Mouse (Mus musculus) embryonic stem cell, embryonic (primary cell): ENCODE data around the gene Zbtb21.
"Not testable (repeated sequence)": the region's sequence is repeated elsewhere in the genome, so short reads cannot be mapped to it uniquely, and the experiment has no call there.

Experiments used
- CTCF ChIA-PET, 4 experiments: fragments of 300-600 bp in 2 of 4; fragments of 350-600 bp in 2 of 4; sonication (Branson Sonifier 250); formaldehyde crosslinking; loops; one replicate each; lab custom pipeline; 2022; ENCODE audit warnings: inconsistent platforms in 2 of 4; lab: Charles Lee
- POLR2A ChIA-PET, 4 experiments: fragments of 300-600 bp in 2 of 4; fragments of 350-600 bp in 2 of 4; sonication (Branson Sonifier 250); formaldehyde crosslinking; loops; one replicate each; lab custom pipeline; 2022; ENCODE audit warnings: antibody characterized with exemption in 4 of 4, inconsistent platforms in 1 of 4; lab: Charles Lee

The Zbtb21 gene

GRCm38 (mm10) chr16:97956011-97956410 lies 6.4 kb downstream of the Zbtb21 start:
- POLR2A ChIA-PET = interaction anchor here in 2 of 4 experiments (0.6 to 3.8 kb wide), 4 partner anchors 21 to 34 kb away, joined by 4 to 19 read pairs (median 6); no protein-coding TSS in a partner anchor
- CTCF ChIA-PET = no interaction called here

GRCm38 (mm10) chr16:97953300-97953699 lies 9.1 kb downstream of the Zbtb21 start:
- CTCF ChIA-PET = no interaction called here

GRCm38 (mm10) chr16:97952801-97953200 lies 9.6 kb downstream of the Zbtb21 start:
- ChIA-PET POLR2A (interaction anchor here in 2 of 4 experiments (0.9 to 7.8 kb wide), 8 partner anchors 8 to 44 kb away, joined by 3 to 57 read pairs (median 4); partner anchors contain the start of genes C2cd2 (in 2 of the 2), Zbtb21 (in 2 of the 2) and B230307C23Rik (in 1 of the 2)), CTCF (no interaction called here)

More at GRCm38 (mm10) chr16:97953300-97953699, 9.1 kb downstream of the Zbtb21 start:
- POLR2A ChIA-PET = interaction anchor here in 2 of 4 experiments (0.8 to 7.8 kb wide), 6 partner anchors 8 to 49 kb away, joined by 3 to 57 read pairs (median 3); partner anchors contain the start of genes C2cd2 (in 2 of the 2) and Zbtb21 (in 2 of the 2)

GRCm38 (mm10) chr16:97952371-97952770 lies 10.1 kb downstream of the Zbtb21 start:
- CTCF ChIA-PET = interaction anchor here in 1 of 4 experiments (0.5 kb wide), 1 partner anchor 77 kb away, joined by 4 read pairs; no protein-coding TSS in a partner anchor
- POLR2A ChIA-PET = interaction anchor here in 2 of 4 experiments (0.8 to 7.8 kb wide), 10 partner anchors 9 to 44 kb away, joined by 3 to 57 read pairs (median 4); partner anchors contain the start of genes C2cd2 (in 2 of the 2), Zbtb21 (in 2 of the 2) and B230307C23Rik (in 1 of the 2)

- ChIA-PET CTCF (interaction anchor here in 2 of 4 experiments (0.6 to 1.2 kb wide), 2 partner anchors 46 to 73 kb away, joined by 3 to 5 read pairs; no protein-coding TSS in a partner anchor), POLR2A (interaction anchor here in 3 of 4 experiments (0.6 to 7.8 kb wide), 18 partner anchors 8 to 1919 kb away, joined by 3 to 57 read pairs (median 4); partner anchors contain the start of genes C2cd2 (in 3 of the 3), Zbtb21 (in 3 of the 3), A630089N07Rik (in 1 of the 3) and B230307C23Rik (in 1 of the 3))
These were observed 12.4 kb downstream of the Zbtb21 start for GRCm38 (mm10) chr16:97950061-97950460.

GRCm38 (mm10) chr16:97948836-97949235 lies 13.6 kb downstream of the Zbtb21 start:
- ChIA-PET POLR2A (interaction anchor here (0.6 to 7.8 kb wide), 6 partner anchors 12 to 199 kb away, joined by 3 to 57 read pairs (median 6); partner anchors contain the start of genes C2cd2 (in 1 of the 4) and Zbtb21 (in 1 of the 4)), CTCF (interaction anchor here in 1 of 4 experiments (0.6 kb wide), 1 partner anchor 1908 kb away, joined by 9 read pairs; no protein-coding TSS in a partner anchor)

GRCm38 (mm10) chr16:97946993-97947392 lies 15.4 kb downstream of the Zbtb21 start:
- POLR2A ChIA-PET = interaction anchor here in 1 of 4 experiments (7.8 kb wide), 1 partner anchor 14 kb away, joined by 57 read pairs; the partner anchor contains the start of genes C2cd2 and Zbtb21
- CTCF ChIA-PET = not testable (repeated sequence)

- ChIA-PET CTCF (no interaction called here), POLR2A (interaction anchor here in 2 of 4 experiments (0.8 to 2.4 kb wide), 5 partner anchors 8 to 21 kb away, joined by 3 to 8 read pairs (median 4); partner anchors contain the start of genes C2cd2 (in 1 of the 2) and Zbtb21 (in 1 of the 2))
These were observed 20.6 kb downstream of the Zbtb21 start for GRCm38 (mm10) chr16:97941844-97942243.

GRCm38 (mm10) chr16:97940471-97940973 lies 21.9 kb downstream of the Zbtb21 start:
- POLR2A ChIA-PET = interaction anchor here in 2 of 4 experiments (0.9 to 2.4 kb wide), 3 partner anchors 10 to 18 kb away, joined by 3 to 8 read pairs (median 5); no protein-coding TSS in a partner anchor
- CTCF ChIA-PET = no interaction called here

- ChIA-PET CTCF (no interaction called here), POLR2A (interaction anchor here in 3 of 4 experiments (0.7 to 5.2 kb wide), 20 partner anchors 9 to 927 kb away, joined by 3 to 36 read pairs (median 5); partner anchors contain the start of genes C2cd2 (in 3 of the 3), Zbtb21 (in 3 of the 3) and B230307C23Rik (in 2 of the 3))
These were observed 26.6 kb downstream of the Zbtb21 start for GRCm38 (mm10) chr16:97935815-97936214.

GRCm38 (mm10) chr16:97930231-97930630 lies 32.2 kb downstream of the Zbtb21 start:
- POLR2A ChIA-PET = interaction anchor here in 1 of 4 experiments (1.1 kb wide), 1 partner anchor 95 kb away, joined by 3 read pairs; no protein-coding TSS in a partner anchor
- CTCF ChIA-PET = no interaction called here

- CTCF ChIA-PET = no interaction called here
- POLR2A ChIA-PET = interaction anchor here in 1 of 4 experiments (1.1 kb wide), 1 partner anchor 96 kb away, joined by 3 read pairs; no protein-coding TSS in a partner anchor
These were observed 32.9 kb downstream of the Zbtb21 start for GRCm38 (mm10) chr16:97929520-97929919.

GRCm38 (mm10) chr16:97927331-97927938 lies 35.0 kb downstream of the Zbtb21 start:
- POLR2A ChIA-PET = interaction anchor here in 2 of 4 experiments (1.0 to 1.2 kb wide), 3 partner anchors 8 to 35 kb away, joined by 3 to 6 read pairs (median 4); partner anchors contain the start of genes C2cd2 (in 1 of the 2) and Zbtb21 (in 1 of the 2)
- CTCF ChIA-PET = interaction anchor here in 1 of 4 experiments (1.8 kb wide), 1 partner anchor 7 kb away, joined by 5 read pairs; no protein-coding TSS in a partner anchor

GRCm38 (mm10) chr16:97926381-97926780 lies 36.0 kb downstream of the Zbtb21 start:
- CTCF ChIA-PET = interaction anchor here in 1 of 4 experiments (1.8 kb wide), 1 partner anchor 8 kb away, joined by 5 read pairs; no protein-coding TSS in a partner anchor
- POLR2A ChIA-PET = no interaction called here

GRCm38 (mm10) chr16:97925760-97926159 lies 36.7 kb downstream of the Zbtb21 start:
- ChIA-PET POLR2A (no interaction called here), CTCF (interaction anchor here in 1 of 4 experiments (1.8 kb wide), 1 partner anchor 9 kb away, joined by 5 read pairs; no protein-coding TSS in a partner anchor)

- CTCF ChIA-PET = interaction anchor here in 1 of 4 experiments (0.6 kb wide), 1 partner anchor 611 kb away, joined by 4 read pairs; no protein-coding TSS in a partner anchor
- POLR2A ChIA-PET = interaction anchor here in 2 of 4 experiments (1.0 to 4.8 kb wide), 7 partner anchors 10 to 39 kb away, joined by 3 to 42 read pairs (median 20); partner anchors contain the start of genes C2cd2 (in 2 of the 2) and Zbtb21 (in 2 of the 2)
These were observed 38.7 kb downstream of the Zbtb21 start for GRCm38 (mm10) chr16:97923700-97924099.

- POLR2A ChIA-PET = interaction anchor here (0.6 to 4.8 kb wide), 55 partner anchors 8 to 688 kb away, joined by 3 to 43 read pairs (median 5); partner anchors contain the start of genes C2cd2 (in 3 of the 4), Zbtb21 (in 3 of the 4), B230307C23Rik (in 2 of the 4) and A630089N07Rik (in 1 of the 4)
- CTCF ChIA-PET = no interaction called here
These were observed 39.7 kb downstream of the Zbtb21 start for GRCm38 (mm10) chr16:97922779-97923126.
